Mouse (Mus musculus) kidney, postnatal 0 days (tissue): ENCODE data around the gene Pi4ka. TPM values are rescaled to one million over a fixed set of nuclear protein-coding genes. Genes with fewer than 3 reads are reported as not detected.

Experiments used
- ATAC-seq: fragments of 200-750 bp; cut with Nextera tagmentation; replicated peaks from 2 replicates; pipeline ENCODE4 v1.8.0; 2017; ENCODE audit warnings: low read depth, moderate number of reproducible peaks, moderate TSS enrichment, moderate library complexity; ENCODE audit not compliant: low FRiP score
- DNase-seq: peaks from one replicate; pipeline ENCODE4 v3.0.0-alpha.2; 2016; ENCODE audit warnings: low spot score
- H3K27ac ChIP-seq: fragments of 300-500 bp; sonication (generic); 2 replicates; pipeline ENCODE4 v1.5.1; 2014; ENCODE audit warnings: mild to moderate bottlenecking
- H3K27me3 ChIP-seq: fragments of 300-500 bp; sonication (generic); 2 replicates; pipeline ENCODE4 v1.6.1; 2014; ENCODE audit warnings: low read length, mixed read lengths; ENCODE audit not compliant: insufficient read depth
- H3K36me3 ChIP-seq: fragments of 300-500 bp; sonication (generic); 2 replicates; pipeline ENCODE4 v1.6.1; 2014; ENCODE audit warnings: low read length, mixed read lengths; ENCODE audit not compliant: insufficient read depth
- H3K4me1 ChIP-seq: fragments of 300-500 bp; sonication (generic); replicated peaks from 2 replicates; pipeline ENCODE4 v1.6.1; 2014; ENCODE audit warnings: antibody characterized with exemption, low read length, mixed read lengths; ENCODE audit not compliant: insufficient read depth
- H3K4me2 ChIP-seq: fragments of 300-500 bp; sonication (generic); 2 replicates; pipeline ENCODE4 v1.6.1; 2014; ENCODE audit warnings: mild to moderate bottlenecking, low read length, moderate library complexity, mixed read lengths
- H3K4me3 ChIP-seq: fragments of 300-500 bp; sonication (generic); replicated peaks from 2 replicates; pipeline ENCODE4 v1.5.1; 2014; ENCODE audit warnings: low read depth, low read length
- H3K9ac ChIP-seq: fragments of 300-500 bp; sonication (generic); 2 replicates; pipeline ENCODE4 v1.6.1; 2014; ENCODE audit warnings: low read depth, low read length
- H3K9me3 ChIP-seq: fragments of 300-500 bp; sonication (generic); replicated peaks from 2 replicates; pipeline ENCODE4 v1.6.1; 2016; ENCODE audit warnings: low read length, inconsistent platforms, mixed read lengths
- CTCF ChIP-seq: IDR thresholded peaks from 2 replicates; pipeline ENCODE4 v1.5.1; 2016; ENCODE audit warnings: antibody characterized with exemption, low read depth, mild to moderate bottlenecking, moderate library complexity
- WGBS: fragments of 180-500 bp; shearing (Covaris S2); extraction: QIAGEN DNeasy Blood & Tissue Kit; methylation state at CpG from one replicate; pipeline ENCODE4 v1.1.7; 2014; 5-methylcytosine and 5-hydroxymethylcytosine counted together
- polyA plus RNA-seq: library from polyadenylated mRNA; unstranded; fragments of >200 nt; fragmentation: Nextera tagmentation; extraction: Ambion mirVana; gene quantifications from 2 replicates; pipeline ENCODE4 v1.2.1, GENCODE M21; 2015

Pi4ka gene
- polyA plus RNA-seq, 1 experiment from 2014 or later, result 27.3 TPM

DNA sequence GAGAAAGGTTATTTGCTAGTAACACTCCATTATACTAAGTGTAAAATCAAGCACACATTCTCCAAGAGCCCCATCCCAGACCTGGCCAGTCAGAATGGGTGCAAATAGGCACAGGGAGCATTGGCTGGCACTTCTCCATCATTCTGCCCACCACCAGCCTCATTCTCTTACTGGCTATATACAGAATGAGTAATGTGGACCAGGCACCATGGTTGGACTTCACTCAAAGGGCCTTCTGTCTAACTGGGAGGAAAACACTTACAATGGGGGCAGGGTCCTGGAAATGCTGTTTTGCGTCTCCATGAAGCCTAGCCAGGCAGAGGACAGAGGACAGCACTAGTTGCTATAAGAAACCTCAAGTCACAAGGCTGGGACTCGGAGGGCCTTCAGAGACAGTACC, 80.0 kb downstream of the Pi4ka start:
- Histone ChIP-seq H3K4me3 (no peak overlapping the region), H3K27me3 (no peaks in the 10 kb centered on the region), H3K36me3 (no peaks in the 10 kb centered on the region; the same call in 1 of the 2 replicates), H3K27ac (no peak overlapping the region), H3K4me1 (no peaks in the 10 kb centered on the region), H3K9me3 (no peaks in the 10 kb centered on the region), H3K9ac (no peak overlapping the region), H3K4me2 (no peak overlapping the region)
- no peak for ATAC-seq
- no peak for DNase-seq
- TF ChIP-seq CTCF, result no peak
- 93% methylated on average over 2 of the region's 2 CpGs for WGBS

DNA sequence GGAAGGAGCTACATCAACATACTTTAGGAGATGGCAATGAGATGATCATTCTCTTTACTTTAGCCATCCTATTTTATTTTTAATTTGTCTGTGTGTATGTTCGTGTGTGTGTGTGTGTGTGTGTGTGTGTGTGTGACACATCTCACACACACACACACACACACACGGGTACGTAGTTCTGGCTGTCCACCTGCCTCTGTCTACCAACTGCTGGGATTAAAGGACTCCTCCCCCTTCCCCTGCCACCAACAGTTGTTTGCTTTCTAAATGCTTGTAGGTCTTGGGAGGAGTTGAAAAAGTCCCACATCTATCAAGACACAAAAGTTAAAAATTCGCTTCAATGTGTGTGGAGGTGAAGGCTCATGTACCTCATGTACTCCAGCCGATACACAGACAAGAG, 81.4 kb downstream of the Pi4ka start:
- no peaks in the 10 kb centered on the region for H3K9me3 ChIP-seq
- no peak overlapping the region for H3K4me3 ChIP-seq
- no peak overlapping the region for H3K4me2 ChIP-seq
- no peaks in the 10 kb centered on the region; the same call in 1 of the 2 replicates for H3K36me3 ChIP-seq
- H3K27ac ChIP-seq, result no peak overlapping the region
- no peaks in the 10 kb centered on the region for H3K4me1 ChIP-seq
- DNase-seq, result no peak
- WGBS, result 92% methylated on average over 5 of the region's 5 CpGs
- H3K27me3 ChIP-seq, result no peaks in the 10 kb centered on the region
- no peak for ATAC-seq
- TF ChIP-seq CTCF, result no peak
- H3K9ac ChIP-seq, result no peak overlapping the region

DNA sequence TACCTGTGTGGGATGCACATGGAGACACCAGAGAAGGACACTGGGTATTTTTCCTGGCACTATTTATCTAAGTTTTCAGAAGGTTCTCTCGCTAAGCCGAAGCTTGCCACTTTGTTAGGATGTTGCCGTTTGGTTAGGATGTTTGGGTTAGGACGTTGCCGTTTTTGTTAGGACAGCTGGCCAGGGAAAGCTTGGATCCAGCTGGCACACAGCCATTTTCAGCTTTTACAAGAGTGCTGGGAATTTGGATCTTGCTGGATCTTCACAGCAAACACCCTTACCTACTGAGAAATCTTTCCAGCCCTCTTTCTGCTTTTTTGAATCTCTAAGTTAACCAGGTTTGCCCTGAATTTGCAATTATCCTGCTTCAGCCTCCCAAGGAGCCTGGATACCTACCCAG, 84.6 kb downstream of the Pi4ka start:
- ATAC-seq, result no peak
- Histone ChIP-seq H3K27me3 (no peaks in the 10 kb centered on the region), H3K36me3 (peaks cover 17% of the 10 kb centered on the region; the same call in 1 of the 2 replicates), H3K27ac (no peak overlapping the region), H3K9me3 (no peaks in the 10 kb centered on the region), H3K4me1 (no peaks in the 10 kb centered on the region), H3K4me2 (no peak overlapping the region), H3K4me3 (no peak overlapping the region), H3K9ac (no peak overlapping the region)
- no peak for DNase-seq
- 63% methylated on average over 5 of the region's 5 CpGs for WGBS
- no peak for TF ChIP-seq CTCF

DNA sequence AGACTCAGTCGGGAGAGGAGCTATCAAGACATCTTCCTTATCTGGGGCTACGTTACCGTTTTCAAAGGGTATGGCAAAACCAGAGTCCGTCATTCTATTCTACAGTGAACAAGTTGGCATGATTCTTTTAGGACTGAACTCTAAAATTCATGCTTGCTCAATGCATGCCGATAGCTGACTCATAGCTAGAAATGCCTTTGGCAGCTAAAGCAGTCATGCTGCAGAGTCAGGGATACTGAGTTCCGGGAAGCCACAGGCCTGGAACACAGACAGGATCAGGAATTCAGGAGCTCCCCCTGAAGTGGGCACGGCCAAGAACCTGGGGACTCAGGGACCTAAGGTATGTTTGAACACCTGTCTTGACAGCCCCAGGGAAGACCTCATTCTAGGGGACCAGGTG, 89.6 kb downstream of the Pi4ka start:
- 96% methylated on average over 7 of the region's 7 CpGs for whole genome bisulfite sequencing
- no peak overlapping the region for H3K9ac ChIP-seq
- H3K4me2 ChIP-seq, result no peak overlapping the region
- H3K36me3 ChIP-seq, result peaks cover 33% of the 10 kb centered on the region
- no peaks in the 10 kb centered on the region for H3K27me3 ChIP-seq
- H3K9me3 ChIP-seq, result no peaks in the 10 kb centered on the region
- ATAC-seq (no peak), DNase-seq (no peak)
- TF ChIP-seq CTCF, result no peak
- H3K4me3 ChIP-seq, result no peak overlapping the region
- H3K4me1 ChIP-seq, result no peaks in the 10 kb centered on the region
- H3K27ac ChIP-seq, result no peak overlapping the region

DNA sequence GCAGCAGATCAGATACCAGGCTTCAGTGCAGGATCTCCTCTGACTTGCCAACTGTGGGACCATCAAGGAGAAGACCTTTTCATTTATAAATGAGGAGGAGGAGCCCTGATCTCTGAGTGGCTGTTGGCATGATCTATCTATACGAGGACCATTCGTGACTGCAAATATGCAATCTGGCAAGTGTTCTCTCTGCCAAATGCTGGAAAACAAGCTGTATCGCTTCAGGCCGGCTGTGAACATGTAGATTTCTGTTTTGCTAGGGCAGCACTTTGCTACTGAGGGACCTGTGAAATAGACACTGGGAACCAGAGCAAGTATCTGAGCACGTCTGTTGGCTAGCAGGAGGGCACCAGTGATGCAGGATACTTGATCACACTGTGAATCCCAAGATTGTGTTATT, 93.6 kb downstream of the Pi4ka start:
- Histone ChIP-seq H3K27me3 (no peaks in the 10 kb centered on the region), H3K27ac (no peak overlapping the region), H3K9me3 (no peaks in the 10 kb centered on the region), H3K36me3 (peaks cover 47% of the 10 kb centered on the region), H3K4me3 (no peak overlapping the region), H3K4me2 (no peak overlapping the region), H3K9ac (no peak overlapping the region), H3K4me1 (no peaks in the 10 kb centered on the region)
- WGBS, result 95% methylated on average over 5 of the region's 5 CpGs
- no peak for DNase-seq
- no peak for ATAC-seq
- TF ChIP-seq CTCF, result no peak

DNA sequence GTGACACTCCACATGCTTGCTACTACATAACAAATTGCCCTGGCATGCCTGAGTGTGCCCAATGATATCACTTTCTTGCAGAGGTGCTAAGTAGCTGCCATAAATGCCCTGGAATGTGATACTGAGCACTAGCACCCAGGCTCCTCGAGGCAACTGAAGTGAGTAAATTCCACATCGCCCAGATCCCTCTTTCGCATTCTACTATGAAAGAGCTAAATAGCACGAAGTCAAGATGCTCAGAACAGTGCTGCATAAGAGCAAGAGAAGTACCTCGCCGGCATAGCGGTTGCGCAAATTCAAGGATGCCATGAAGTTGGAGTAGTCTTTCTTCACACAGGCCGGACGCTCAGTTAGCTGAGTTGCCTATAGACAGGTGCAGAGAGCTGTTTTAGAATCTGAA, 97.1 kb downstream of the Pi4ka start:
- Histone ChIP-seq H3K4me2 (no peak overlapping the region), H3K27ac (no peak overlapping the region), H3K27me3 (no peaks in the 10 kb centered on the region), H3K9me3 (no peaks in the 10 kb centered on the region), H3K36me3 (peaks cover 33% of the 10 kb centered on the region), H3K9ac (no peak overlapping the region), H3K4me3 (no peak overlapping the region), H3K4me1 (no peaks in the 10 kb centered on the region)
- 89% methylated on average over 10 of the region's 10 CpGs for WGBS
- no peak for ATAC-seq
- TF ChIP-seq CTCF, result no peak
- DNase-seq, result no peak

DNA sequence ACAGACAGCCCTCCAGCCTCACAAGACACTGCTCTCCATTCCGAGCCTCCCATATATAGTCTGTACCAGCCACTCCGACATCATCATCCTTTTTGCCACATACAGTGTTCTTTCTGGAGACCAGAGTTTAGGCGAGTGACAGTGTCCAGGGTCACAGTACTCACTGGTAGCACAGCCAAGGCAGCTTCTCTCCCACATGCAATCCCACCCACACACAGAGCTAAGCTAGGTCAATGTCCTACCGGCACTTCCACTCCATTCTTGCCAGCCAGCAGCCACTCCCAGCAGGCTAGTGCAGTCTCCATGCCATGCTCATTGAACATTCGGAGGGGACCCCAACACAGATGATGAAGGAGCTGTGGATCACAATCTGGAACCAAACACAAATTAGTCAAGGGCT, 98.7 kb downstream of the Pi4ka start:
- H3K27ac ChIP-seq, result no peak overlapping the region
- no peak overlapping the region for H3K4me2 ChIP-seq
- H3K36me3 ChIP-seq, result peaks cover 39% of the 10 kb centered on the region
- ATAC-seq, result no peak
- TF ChIP-seq CTCF, result no peak
- WGBS, result 90% methylated on average over 5 of the region's 5 CpGs
- H3K4me3 ChIP-seq, result no peak overlapping the region
- H3K9ac ChIP-seq, result no peak overlapping the region
- H3K4me1 ChIP-seq, result no peaks in the 10 kb centered on the region
- no peaks in the 10 kb centered on the region for H3K27me3 ChIP-seq
- H3K9me3 ChIP-seq, result no peaks in the 10 kb centered on the region
- DNase-seq, result no peak
